Mouse (Mus musculus) regulatory T cell (primary cell): ENCODE data around the gene Ppp1r18.

Experiments
- in situ Hi-C: fragments of 300-600 bp; cut with MboI, MseI; formaldehyde crosslinking; loops from one replicate; pipeline ENCODE4 v1.15.1; 2025; ENCODE audit warnings: high pct_unique_total_duplicates

The Ppp1r18 gene

DNA sequence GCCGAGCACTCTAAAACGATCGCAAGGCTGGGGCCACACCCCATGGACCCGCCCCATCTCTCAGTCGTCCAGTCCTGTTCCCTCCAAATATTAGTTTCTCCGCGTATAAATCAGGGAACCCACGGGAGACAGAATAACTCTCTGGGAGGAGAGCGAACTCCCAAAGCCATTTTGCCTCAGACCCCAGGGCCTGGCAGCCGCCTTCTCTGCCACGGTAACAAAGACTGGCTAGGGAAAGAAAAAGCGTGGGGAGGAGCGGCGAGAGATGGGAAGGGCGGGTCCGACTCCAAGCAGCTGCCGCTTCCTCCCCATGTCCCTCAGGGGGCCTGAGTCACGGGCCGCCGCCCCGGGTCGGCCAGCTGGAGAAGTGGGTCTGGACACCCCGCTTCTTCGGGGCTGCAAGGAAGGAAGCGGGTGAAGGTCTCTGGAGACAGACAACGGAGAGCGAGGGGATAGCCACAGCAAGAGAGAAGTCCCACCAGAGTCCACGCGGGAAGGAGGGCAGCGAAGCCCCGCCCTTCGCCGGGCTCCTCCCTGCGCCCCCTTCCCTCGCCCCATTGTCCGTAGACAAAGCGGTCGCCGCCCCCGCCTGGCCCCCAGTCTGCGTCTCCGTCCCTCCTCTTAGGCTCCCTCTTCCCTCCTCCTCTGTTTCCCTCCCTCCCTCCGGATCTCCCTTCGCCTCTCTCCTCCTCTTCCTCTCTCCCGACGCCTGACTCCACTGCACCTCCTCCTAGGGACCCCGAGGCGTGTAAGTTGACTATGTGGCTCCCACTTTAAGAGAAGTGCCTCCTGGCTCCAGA, at the start of gene Ppp1r18:
TSS of gene Ppp1r18 (plus strand) at position 113 of the 800 bp plus-strand sequence.
- in situ Hi-C loops = loop anchor here (5.0 kb wide), 2 partner anchors 42 to 102 kb away; partner anchors contain the start of gene Abcf1

DNA sequence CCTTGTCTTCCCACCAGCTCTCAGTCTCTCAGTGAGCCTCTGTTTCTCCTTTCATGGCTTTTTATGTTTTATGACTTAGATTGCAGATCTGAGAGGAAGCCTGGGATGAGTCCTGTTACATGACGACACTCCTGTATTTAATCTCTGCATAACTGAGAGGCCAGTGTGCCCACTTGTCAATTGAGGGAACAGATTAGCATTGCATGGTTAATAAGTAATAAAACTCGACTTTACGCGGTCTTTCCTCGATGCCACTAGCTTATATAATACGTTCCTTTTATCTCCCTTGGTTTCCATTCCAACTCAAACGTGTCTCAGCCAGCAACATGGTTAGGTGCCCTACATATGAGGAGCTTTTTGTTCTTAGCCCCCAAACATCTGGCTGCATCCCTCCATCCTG, 49.6 kb upstream of the Ppp1r18 start:
- in situ Hi-C loops = no loop called here

DNA sequence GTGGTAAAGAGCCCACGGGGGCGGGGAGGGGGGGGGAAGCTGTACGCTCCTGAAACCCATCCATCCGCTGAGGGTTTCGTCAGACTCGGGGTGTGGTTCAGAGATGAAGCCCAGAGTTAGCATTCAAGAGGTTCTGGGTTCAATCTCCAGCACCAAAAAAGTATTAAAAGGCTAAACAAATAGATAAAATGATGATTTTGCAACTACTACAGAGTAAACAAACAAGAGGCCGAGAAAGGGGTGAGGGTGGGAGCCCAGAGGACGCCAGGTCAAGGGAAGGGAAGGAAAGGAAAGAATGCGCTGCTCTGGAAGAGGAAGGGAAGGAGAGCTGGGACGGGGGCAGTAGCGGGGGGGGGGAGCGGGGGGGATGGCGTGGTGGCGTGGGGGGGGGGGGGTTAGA, 48.7 kb upstream of the Ppp1r18 start:
- in situ Hi-C loops = no loop called here

DNA sequence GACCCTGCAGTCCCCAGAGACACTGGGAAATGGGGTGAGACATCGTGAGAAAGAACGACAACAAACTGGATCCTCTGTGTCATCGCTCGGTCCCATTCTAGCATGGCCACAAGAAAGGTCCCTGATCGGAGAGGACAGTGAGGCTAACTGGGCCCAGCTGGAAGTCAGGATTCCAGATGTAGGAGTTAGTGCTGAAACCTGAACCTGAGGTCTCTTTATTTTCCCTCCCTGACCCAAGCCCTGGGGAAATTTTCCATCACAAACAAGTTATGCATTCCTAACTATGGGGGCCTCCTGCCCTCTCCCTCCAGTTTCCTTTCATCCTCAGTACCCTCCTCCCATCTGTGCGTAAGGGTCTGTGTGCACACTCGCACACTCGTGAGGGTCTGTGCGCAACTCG, 48.2 kb upstream of the Ppp1r18 start:
- in situ Hi-C loops = no loop called here

DNA sequence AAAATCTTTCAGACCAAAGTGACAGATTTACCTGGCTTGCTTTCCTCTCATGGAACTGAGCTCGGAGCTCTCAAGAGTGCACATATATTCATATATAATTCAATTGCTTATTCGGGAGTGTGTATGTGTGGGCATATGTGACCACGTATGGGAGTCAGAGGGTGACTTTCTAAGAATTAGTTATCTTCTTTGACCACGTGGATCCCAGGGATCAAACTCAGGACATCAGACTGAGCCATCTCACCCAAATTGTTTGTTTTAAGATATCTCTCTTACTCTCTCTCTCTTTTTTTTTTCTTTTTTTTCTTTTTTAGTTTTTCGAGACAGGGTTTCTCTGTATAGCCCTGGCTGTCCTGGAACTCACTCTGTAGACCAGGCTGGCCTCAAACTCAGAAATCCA, 45.3 kb upstream of the Ppp1r18 start:
- in situ Hi-C loops = loop anchor here (5.0 kb wide), 1 partner anchor 83 kb away; no protein-coding TSS in a partner anchor

DNA sequence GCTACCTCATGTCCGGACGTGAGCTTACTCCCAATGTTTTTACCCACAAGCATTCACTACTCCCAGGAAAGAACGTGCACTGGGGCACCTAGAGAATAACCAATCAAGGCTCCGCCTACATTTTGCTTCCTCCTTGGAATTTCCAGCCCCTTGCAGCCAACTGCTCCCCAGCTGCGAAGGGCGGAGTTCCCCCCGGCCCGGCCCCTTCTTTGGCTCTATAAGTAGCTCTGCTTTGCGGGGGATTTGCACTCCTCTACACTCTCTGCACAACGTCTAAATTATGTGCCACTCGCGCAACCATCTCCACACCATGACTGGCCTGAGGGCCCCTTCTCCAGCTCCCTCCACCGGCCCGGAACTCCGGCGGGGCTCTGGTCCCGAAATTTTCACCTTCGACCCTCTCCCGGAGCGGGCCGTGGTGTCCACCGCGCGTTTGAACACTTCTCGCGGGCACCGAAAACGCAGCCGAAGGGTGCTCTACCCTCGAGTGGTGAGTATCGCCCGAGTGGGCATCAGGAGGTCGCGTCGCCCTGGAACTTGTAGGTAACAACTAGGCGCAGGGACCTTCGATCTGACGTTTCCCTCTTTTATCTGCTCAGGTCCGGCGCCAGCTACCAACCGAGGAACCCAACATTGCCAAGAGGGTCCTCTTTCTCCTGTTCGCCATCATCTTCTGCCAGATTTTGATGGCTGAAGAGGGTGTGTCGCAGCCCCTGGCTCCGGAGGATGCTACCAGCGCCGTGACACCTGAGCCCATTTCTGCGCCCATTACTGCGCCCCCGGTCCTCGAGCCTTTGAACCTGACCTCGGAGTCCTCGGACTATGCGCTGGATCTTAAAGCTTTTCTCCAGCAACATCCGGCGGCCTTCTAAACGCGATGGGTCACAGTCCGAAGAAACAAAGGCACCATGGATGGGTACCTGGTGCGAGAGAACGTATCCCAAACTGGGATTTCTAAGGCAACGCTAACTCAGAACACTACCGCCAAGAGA, 43.7 kb upstream of the Ppp1r18 start, which contains the start of gene Ier3:
TSS of gene Ier3 (plus strand) at position 246 of the 992 bp plus-strand sequence.
- in situ Hi-C loops = loop anchor here (5.0 kb wide), 1 partner anchor 84 kb away; no protein-coding TSS in a partner anchor

DNA sequence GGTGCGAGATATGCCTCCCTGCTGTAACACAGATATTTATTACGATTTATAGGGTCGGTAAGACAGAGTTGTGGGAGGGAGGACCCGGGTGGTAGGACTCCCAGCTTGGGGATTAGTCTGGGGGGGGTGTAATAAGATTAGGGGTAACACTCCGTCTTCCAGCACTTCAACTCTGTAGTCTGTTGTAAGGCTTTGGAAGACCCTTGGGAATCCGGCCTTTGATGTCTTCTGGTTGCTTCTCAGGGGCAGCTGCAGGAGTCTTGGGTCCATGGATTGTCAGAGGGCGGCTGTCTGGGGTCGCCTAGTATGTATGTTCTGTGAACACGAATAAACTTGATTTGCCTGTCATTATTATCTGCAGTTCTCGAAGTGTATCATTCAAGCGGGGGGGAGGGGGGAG, 42.8 kb upstream of the Ppp1r18 start:
- in situ Hi-C loops = loop anchor here (5.0 kb wide), 1 partner anchor 85 kb away; no protein-coding TSS in a partner anchor

DNA sequence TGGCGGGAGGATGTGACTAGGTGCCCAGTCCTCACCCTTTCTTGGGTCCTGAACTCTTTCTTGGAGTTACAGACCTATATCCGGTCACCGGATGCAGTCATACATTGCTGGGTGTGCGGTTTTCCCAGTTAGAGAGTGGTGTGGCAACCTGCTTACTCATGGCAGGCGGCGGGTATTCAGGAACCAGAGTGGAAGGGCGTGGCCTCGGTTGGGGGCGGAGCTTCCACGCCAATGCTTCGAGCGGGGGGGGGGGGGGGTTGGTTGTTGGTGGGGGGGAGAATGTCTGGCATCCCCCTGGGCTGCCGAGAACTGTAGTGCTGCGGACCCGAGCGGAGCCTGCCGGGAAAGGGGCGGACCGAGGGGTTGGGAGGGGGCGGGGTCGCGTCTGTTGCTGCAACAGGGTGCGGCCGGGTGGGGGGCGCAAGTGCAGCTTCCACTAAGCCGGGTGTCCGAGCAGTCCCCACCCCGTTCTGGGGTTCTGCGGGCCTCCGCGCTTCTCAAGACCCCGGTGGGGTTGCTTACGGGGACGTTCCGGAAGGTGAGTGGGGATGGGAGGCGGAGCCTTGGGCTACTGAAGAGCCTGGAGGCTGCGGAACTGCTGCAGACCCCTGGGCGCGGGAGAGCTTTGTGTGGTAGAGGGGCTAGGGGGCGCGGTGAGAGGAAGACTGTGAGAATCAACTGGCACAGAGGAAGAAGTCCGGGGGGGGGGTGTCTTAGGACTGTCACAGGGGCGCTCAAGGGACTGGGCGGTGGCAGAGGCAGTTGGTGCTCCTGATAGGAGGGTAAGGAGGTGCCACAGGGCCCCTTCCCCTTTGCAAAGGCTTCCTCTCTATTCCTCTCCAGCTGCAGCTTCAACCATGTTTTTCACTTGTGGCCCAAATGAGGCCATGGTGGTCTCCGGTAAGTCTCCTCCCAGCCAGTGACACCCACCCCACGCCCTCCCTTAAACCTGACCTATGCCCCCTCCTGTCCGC, 42.1 kb upstream of the Ppp1r18 start, which contains the start of gene Flot1:
TSS of gene Flot1 (plus strand) at position 267 of the 974 bp plus-strand sequence.
- in situ Hi-C loops = loop anchor here (5.0 kb wide), 1 partner anchor 86 kb away; no protein-coding TSS in a partner anchor

DNA sequence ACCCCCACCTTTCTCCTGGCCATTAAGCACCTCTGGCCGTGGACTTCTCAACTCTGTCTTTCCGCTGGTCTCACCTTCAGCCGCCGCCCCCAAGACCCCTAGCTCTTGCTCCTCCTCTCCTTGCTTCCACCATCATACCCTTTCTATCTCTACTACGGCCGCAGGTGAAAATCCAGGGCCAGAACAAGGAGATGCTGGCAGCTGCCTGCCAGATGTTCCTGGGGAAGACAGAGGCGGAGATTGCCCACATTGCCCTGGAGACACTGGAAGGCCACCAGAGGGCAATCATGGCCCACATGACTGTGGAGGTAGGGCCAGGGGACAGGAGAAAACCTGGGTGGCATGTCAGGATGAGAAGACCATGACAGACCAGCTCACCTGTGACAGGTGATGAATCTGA, 41.0 kb upstream of the Ppp1r18 start:
- in situ Hi-C loops = loop anchor here (5.0 kb wide), 1 partner anchor 87 kb away; no protein-coding TSS in a partner anchor

DNA sequence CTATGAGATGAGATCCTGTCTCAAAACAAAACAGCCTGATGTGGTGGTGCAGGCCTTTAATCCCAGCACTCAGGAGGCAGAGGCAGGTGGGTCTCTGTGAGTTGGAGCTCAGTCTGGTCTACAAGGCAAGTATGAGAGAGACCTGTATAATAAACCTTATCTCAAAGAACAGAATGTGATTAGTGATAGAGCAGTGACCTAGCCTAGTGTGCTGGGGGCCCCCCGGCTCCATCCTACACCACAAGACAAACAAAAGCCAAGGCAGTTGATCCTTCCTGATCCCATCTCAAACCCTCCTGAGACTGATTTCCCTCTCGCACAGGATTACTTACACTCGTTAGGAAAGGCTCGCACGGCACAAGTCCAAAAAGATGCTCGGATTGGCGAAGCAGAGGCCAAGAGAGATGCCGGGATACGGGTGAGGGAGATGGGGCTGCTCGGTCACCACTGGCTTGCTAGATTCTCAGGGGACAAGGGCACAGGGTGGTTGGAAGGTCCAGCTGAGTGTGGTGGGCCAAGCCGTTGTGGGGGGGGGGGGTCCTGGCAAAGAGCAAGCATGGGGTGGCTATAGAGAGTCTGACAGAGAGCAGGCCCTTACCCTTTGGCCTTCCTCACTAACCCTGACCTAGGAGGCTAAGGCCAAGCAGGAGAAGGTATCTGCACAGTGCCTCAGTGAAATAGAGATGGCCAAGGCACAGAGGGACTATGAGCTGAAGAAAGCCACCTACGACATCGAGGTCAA, 40.1 kb upstream of the Ppp1r18 start:
- in situ Hi-C loops = no loop called here

DNA sequence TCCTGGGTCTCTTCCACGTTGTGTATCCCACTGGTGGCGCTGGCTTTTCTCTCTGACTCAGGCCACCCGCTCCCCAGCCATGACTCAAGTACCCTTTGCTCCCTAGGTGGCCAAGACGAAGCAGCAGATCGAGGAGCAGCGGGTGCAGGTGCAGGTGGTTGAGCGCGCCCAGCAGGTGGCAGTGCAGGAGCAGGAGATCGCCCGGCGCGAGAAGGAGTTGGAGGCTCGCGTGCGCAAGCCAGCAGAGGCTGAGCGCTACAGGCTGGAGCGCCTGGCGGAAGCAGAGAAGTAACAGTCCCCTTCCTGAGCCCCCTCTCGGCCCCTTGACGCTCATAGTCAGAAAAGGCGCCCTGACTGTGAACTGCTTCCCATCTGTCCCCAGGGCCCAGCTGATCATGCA, 35.7 kb upstream of the Ppp1r18 start:
- in situ Hi-C loops = no loop called here

DNA sequence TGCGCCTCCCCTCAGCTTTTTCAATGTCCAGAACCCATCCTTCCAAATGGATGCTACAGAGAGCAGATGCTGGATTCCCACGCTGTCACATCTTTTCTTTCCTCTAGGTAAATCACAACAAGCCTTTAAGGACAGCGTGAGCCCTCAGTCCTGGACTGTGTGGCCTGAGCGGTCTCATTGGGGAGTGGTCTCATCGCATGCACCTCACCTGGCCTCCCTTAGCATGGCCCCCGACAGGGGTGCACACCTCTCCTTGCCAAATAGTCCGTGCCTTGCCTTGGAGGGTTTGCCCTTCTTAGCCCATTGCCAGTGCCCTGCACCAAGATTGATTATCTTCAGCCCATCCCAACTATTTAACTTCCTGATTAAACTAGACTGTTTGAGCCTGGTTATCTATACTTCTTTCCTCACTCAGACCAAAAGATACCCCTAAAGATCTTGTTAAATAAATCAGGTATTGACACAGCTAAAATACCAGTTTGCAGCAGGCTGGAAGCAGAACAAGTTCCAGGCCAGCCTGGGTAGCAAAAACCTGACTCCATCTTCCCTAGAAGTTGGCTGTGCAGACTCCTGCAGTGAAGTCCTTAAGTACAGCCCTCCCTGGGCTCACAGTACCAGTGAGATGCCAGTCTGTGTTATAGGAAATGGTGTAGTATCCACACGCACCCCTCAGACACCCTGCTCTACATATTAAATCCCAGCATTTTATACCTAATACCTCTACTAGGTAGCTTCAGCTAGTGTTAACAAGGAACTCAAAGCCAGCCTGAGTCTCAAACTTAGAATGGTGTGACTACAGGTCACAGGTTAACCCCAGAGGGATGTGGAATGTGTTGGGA, 32.8 kb upstream of the Ppp1r18 start:
- in situ Hi-C loops = no loop called here

DNA sequence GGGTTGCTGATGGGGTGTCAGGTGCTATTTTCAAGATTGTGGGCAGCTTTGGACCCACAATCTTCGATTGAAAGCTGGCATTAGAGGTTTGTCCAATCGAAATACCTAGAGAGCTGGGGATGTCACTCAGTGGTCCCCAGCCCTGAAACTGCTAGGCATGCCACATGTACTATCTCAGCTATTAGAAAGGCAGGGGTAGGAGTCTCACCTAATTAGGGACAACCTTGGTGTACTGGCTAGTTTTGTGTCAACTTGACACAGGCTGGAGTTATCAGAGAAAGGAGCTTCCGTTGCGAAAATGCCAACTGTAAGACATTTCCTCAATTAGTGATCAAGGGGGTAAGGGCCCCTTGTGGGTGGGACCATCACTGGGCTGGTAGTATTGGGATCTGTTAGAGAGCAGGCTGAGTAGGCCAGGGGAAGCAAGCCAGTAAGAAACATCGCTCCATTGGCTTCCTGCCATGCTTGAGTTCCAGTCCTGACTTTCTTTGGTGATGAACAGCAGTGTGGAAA, 32.1 kb upstream of the Ppp1r18 start:
- in situ Hi-C loops = no loop called here

DNA sequence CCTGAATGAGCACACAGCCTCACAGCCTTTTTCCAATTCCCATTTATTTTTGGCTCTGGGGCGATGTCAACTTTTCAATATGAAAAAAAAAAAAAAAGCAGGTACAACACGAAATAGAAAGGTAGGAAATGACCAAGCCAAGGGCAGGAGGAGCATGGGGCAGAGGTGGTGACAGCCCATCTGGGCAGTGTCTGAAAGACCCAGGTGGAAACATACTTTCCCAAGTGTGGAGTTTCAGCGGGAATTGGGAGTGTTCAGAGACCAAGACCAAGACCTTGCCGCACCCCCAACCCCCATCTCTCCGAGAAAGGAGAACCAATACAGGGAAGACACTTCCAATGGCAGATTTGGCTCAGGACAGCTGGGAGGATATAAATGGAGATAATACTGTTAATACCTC, 31.5 kb upstream of the Ppp1r18 start:
- in situ Hi-C loops = no loop called here

DNA sequence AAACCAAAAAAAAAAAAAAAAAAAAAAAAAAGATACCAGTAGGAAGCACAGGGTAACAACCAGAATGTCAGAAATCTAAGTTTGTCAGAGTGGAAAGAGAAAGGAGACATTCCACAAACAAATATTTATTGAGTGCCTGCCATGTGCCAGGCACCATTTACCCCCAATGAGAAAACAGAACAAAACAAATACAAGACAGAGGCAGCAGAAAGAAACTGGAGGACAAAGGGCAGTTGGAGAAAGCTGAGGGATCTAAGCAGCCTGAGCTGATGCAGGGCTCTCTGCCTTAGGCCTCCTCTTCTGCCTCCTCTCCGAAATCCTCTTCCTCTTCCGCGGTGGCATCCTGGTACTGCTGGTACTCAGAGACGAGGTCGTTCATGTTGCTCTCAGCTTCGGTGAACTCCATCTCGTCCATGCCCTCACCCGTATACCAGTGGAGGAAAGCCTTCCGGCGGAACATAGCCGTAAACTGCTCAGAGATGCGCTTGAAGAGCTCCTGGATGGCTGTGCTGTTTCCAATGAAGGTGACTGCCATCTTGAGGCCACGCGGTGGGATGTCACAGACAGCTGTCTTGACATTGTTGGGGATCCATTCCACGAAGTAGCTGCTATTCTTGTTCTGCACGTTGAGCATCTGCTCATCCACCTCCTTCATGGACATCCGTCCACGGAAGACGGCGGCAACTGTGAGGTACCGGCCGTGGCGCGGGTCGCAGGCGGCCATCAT, 30.5 kb upstream of the Ppp1r18 start:
- in situ Hi-C loops = loop anchor here (5.0 kb wide), 3 partner anchors 37 to 287 kb away; partner anchors contain the start of gene Gm19684

DNA sequence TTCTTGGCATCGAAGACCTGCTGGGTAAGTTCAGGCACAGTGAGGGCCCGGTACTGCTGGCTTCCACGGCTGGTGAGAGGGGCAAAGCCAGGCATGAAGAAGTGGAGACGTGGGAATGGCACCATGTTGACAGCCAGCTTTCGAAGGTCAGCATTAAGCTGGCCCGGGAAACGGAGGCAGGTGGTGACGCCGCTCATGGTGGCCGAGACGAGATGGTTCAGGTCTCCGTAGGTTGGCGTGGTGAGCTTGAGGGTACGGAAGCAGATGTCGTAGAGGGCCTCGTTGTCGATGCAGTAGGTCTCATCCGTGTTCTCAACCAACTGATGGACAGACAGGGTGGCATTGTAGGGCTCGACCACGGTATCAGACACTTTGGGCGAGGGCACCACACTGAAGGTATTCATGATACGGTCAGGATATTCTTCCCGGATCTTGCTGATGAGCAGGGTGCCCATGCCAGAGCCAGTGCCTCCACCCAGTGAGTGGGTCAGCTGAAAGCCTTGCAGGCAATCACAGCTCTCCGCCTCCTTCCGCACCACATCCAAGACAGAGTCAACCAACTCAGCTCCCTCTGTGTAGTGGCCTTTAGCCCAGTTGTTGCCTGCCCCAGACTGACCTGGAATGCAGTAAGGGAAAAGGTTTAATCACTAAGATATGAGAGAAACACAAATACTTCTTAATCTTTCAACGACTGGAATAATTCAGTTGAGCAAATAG, 29.8 kb upstream of the Ppp1r18 start:
- in situ Hi-C loops = loop anchor here (5.0 kb wide), 3 partner anchors 37 to 287 kb away; partner anchors contain the start of gene Gm19684
